Mouse (Mus musculus) B cell, adult (primary cell): ENCODE results near the gene Nlrp4f. TPM values are rescaled to one million over a fixed set of nuclear protein-coding genes. Genes with fewer than 3 reads are reported as not detected.

ENCODE experiments used
- total RNA-seq: library from RNA; stranded (reverse); gene quantifications from 4 replicates; pipeline ENCODE4 v1.2.4, GENCODE M21; 2023; ENCODE audit not compliant: inconsistent age

Nlrp4f gene
- total RNA-seq = not detected in 4 replicates

DNA sequence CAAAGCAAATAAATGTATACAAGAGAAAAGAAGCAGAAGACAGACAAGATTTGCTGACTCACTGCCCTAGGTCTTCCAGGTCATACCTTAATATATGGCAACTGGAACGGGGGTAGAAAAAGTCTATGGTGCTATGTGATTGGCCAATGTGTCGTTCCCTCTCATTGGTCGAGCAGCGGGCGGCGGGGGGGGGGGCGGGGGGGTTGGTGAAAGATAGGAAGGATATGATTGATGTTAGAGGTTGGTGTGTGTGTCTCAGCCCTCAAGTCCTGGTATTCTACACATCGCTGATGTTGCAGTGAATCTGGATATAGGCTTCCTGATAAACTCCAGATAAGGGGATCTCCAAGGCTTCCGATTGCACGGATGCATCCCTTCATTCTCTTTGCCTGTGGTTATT is at the start of gene Nlrp4f:
Gene Nlrp4f (minus strand): TSS at position 101 of the 400 bp plus-strand sequence.

GRCm38 (mm10) chr13:65149940-65150339 is 55.8 kb downstream of the Nlrp4f start, which contains the start of gene Olfr466:
TSS of gene Olfr466 (plus strand) at chr13:65150240.

GRCm38 (mm10) chr13:65137789-65138188 is 68.0 kb downstream of the Nlrp4f start, which contains the start of gene Olfr465-ps1:
TSS of gene Olfr465-ps1 (plus strand) at chr13:65138089.

Other genes starting within 250 kb of the Nlrp4f start
- not detected in 4 replicates for gene Spata31d1c, start 172.9 kb downstream of the Nlrp4f start, total RNA-seq
- 0.51 to 1.1 TPM (median 0.90 TPM) in 3 of 4 replicates, not detected in the other for gene Prss47, start 153.2 kb downstream of the Nlrp4f start, total RNA-seq
- 45.3 to 51.2 TPM (median 49.5 TPM) in 4 replicates for gene Mfsd14b, start 93.0 kb downstream of the Nlrp4f start, total RNA-seq
- gene Olfr465-ps1, start 67.9 kb downstream of the Nlrp4f start, total RNA-seq = not detected in 4 replicates
- not detected in 4 replicates for gene Olfr466, start 55.7 kb downstream of the Nlrp4f start, total RNA-seq
- not detected in 4 replicates for gene Gm10775, start 53.6 kb upstream of the Nlrp4f start, total RNA-seq
- 37.8 to 46.4 TPM (median 41.3 TPM) in 4 replicates for gene Zfp369, start 72.8 kb upstream of the Nlrp4f start, total RNA-seq